Mouse (Mus musculus) midbrain, embryonic 11.5 days (tissue): ENCODE data around the gene Grxcr1. TPM values are rescaled to one million over a fixed set of nuclear protein-coding genes. Genes with fewer than 3 reads are reported as not detected.

Experiments
- ATAC-seq: fragments of 200-750 bp; cut with Nextera tagmentation; 2 replicates; pipeline ENCODE4 v1.8.0; 2017; ENCODE audit warnings: moderate TSS enrichment, moderate library complexity; ENCODE audit not compliant: low FRiP score
- DNase-seq: peaks from one replicate; pipeline ENCODE4 v3.0.0; 2015; ENCODE audit warnings: low spot score; ENCODE audit errors: missing footprints
- H3K27ac ChIP-seq: fragments of 300-500 bp; sonication (generic); 2 replicates; pipeline ENCODE4 v1.5.1; 2014; ENCODE audit warnings: low read depth, low read length
- H3K27me3 ChIP-seq: fragments of 300-500 bp; sonication (generic); 2 replicates; pipeline ENCODE4 v1.6.1; 2014; ENCODE audit warnings: mild to moderate bottlenecking, low read length, moderate library complexity, mixed read lengths; ENCODE audit not compliant: control insufficient read depth, insufficient read depth
- H3K36me3 ChIP-seq: fragments of 300-500 bp; sonication (generic); 2 replicates; pipeline ENCODE4 v1.6.1; 2014; ENCODE audit warnings: mild to moderate bottlenecking, low read length, moderate library complexity, mixed read lengths; ENCODE audit not compliant: control insufficient read depth, insufficient read depth
- H3K4me1 ChIP-seq: fragments of 300-500 bp; sonication (generic); 2 replicates; pipeline ENCODE4 v1.6.1; 2014; ENCODE audit warnings: low read length; ENCODE audit not compliant: control insufficient read depth, insufficient read depth
- H3K4me2 ChIP-seq: fragments of 300-500 bp; sonication (generic); 2 replicates; pipeline ENCODE4 v1.6.1; 2014; ENCODE audit warnings: mild to moderate bottlenecking, moderate library complexity
- H3K4me3 ChIP-seq: fragments of 300-500 bp; sonication (generic); 2 replicates; pipeline ENCODE4 v1.5.1; 2014; ENCODE audit warnings: low read depth, low read length
- H3K9ac ChIP-seq: fragments of 300-500 bp; sonication (generic); 2 replicates; pipeline ENCODE4 v1.6.1; 2014; ENCODE audit warnings: low read length
- H3K9me3 ChIP-seq: fragments of 300-500 bp; sonication (generic); 2 replicates; pipeline ENCODE4 v1.6.1; 2016; ENCODE audit warnings: low read length; ENCODE audit not compliant: control insufficient read depth
- WGBS: fragments of 180-500 bp; shearing (Covaris S2); extraction: QIAGEN DNeasy Blood & Tissue Kit; methylation state at CpG from one replicate; pipeline ENCODE4 v1.1.7; 2014; 5-methylcytosine and 5-hydroxymethylcytosine counted together
- polyA plus RNA-seq: library from polyadenylated mRNA; unstranded; fragments of >200 nt; fragmentation: Nextera tagmentation; extraction: Ambion mirVana; gene quantifications from 2 replicates; pipeline ENCODE4 v1.2.1, GENCODE M21; 2014

Gene Grxcr1
- polyA plus RNA-seq, 1 experiment from 2014 or later = not detected

DNA sequence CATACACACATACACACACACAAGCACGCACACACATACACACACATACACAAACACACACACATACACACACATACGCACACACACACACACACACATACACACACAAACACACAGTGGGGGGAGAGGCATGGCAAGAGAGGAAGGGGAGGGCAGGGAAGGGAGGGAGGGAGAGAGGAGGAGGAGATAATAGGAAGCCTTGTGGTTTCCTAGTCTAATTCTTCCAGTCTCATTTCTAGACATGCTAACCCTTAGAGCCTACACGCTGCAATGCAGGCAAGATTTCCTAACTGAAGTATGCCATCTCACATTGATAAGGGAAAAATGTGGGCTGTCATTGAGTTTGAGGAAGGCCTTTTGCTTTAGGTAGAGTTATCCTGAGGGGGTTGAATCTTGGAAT lies 25.9 kb downstream of the Grxcr1 start:
- no peaks in the 10 kb centered on the region for H3K27me3 ChIP-seq
- DNase-seq (no peak), ATAC-seq (no peak)
- no peak overlapping the region for H3K27ac ChIP-seq
- 92% methylated on average over 3 of the region's 3 CpGs for WGBS
- H3K4me1 ChIP-seq = no peaks in the 10 kb centered on the region
- no peak overlapping the region for H3K4me3 ChIP-seq
- H3K9me3 ChIP-seq = no peaks in the 10 kb centered on the region
- no peaks in the 10 kb centered on the region for H3K36me3 ChIP-seq
- H3K9ac ChIP-seq = no peak overlapping the region
- H3K4me2 ChIP-seq = no peak overlapping the region

GRCm38 (mm10) chr5:68068694-68069093 lies 37.1 kb downstream of the Grxcr1 start:
- Histone ChIP-seq H3K27me3 (no peaks in the 10 kb centered on the region), H3K27ac (no peak overlapping the region), H3K4me2 (no peak overlapping the region), H3K36me3 (no peaks in the 10 kb centered on the region), H3K9ac (no peak overlapping the region), H3K9me3 (no peaks in the 10 kb centered on the region), H3K4me1 (no peaks in the 10 kb centered on the region), H3K4me3 (no peak overlapping the region)
- WGBS = 70% methylated on average over 4 of the region's 4 CpGs
- DNase-seq (no peak), ATAC-seq (no peak)

DNA sequence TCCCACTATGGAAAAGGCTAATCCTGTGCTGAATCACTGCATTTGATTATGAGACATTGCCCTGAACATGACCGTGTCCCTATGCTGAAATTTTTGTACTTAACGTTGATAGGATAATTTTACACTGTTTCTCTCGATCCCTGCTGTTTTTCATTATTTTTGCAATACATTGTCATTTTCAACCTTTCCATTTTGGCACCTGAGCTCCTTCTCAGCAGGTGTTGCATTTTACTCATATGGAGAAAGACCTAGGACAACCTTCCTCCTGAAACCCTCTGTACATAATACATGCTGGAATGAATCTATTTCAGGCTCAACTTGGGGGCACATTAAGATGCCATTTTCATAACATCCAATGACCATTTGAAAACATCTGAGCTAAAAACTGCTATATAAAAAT lies 38.7 kb downstream of the Grxcr1 start:
- H3K27me3 ChIP-seq = no peaks in the 10 kb centered on the region
- H3K9me3 ChIP-seq = no peaks in the 10 kb centered on the region
- ATAC-seq = no peak
- 87% methylated on average over 3 of the region's 3 CpGs for WGBS
- H3K4me2 ChIP-seq = no peak overlapping the region
- no peak overlapping the region for H3K27ac ChIP-seq
- H3K36me3 ChIP-seq = no peaks in the 10 kb centered on the region
- no peak for DNase-seq
- no peak overlapping the region for H3K9ac ChIP-seq
- no peaks in the 10 kb centered on the region for H3K4me1 ChIP-seq
- H3K4me3 ChIP-seq = no peak overlapping the region

DNA sequence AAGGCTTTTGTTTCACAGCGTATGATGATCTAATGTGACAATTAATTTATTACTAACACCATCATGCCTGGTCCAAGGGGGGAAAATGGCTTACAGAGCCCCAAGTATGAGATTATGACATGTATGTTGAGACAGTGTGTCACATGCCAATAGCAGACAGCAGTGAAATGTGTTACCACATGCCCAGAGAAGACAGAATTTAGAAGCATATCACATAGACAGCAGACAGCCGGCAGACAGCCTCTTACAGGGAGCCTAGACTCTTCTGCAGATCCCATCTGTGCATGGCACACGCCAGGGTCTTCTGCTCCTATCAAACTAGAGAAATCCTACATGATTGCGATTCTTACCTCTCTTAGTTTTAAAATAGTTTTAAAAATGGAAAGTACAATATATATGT lies 40.2 kb downstream of the Grxcr1 start:
- Histone ChIP-seq H3K4me3 (no peak overlapping the region), H3K27ac (no peak overlapping the region), H3K27me3 (no peaks in the 10 kb centered on the region), H3K4me2 (no peak overlapping the region), H3K4me1 (no peaks in the 10 kb centered on the region), H3K9ac (no peak overlapping the region), H3K36me3 (no peaks in the 10 kb centered on the region), H3K9me3 (no peaks in the 10 kb centered on the region)
- WGBS = 97% methylated on average over 4 of the region's 4 CpGs
- ATAC-seq (no peak), DNase-seq (no peak)

- Histone ChIP-seq H3K9me3 (no peaks in the 10 kb centered on the region), H3K4me3 (no peak overlapping the region), H3K4me1 (no peaks in the 10 kb centered on the region), H3K36me3 (no peaks in the 10 kb centered on the region), H3K4me2 (no peak overlapping the region), H3K27me3 (no peaks in the 10 kb centered on the region), H3K27ac (no peak overlapping the region), H3K9ac (no peak overlapping the region)
- DNase-seq (no peak), ATAC-seq (no peak)
- WGBS = 82% methylated on average over 7 of the region's 7 CpGs
Observed at GRCm38 (mm10) chr5:68086535-68087098, 55.0 kb downstream of the Grxcr1 start.

DNA sequence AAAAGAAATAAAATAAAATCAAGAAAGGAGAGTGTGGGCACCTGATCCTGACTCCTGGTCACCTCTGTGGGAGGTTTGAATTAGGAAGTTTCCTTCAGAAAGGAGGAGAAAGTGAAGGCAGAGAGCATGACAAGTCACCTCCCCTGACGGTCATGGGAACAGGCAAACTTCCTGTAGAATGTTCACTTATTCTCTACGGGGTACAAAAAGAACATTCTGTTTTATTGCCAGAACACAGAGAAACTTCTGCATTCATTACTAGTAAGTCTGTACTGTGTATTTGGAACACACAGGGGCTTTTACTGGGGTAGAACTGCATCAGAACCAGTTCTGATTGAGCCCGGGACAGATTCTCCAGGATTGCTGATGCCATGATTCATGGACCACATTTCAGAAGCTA lies 55.5 kb downstream of the Grxcr1 start:
- H3K4me3 ChIP-seq = no peak overlapping the region
- no peak for DNase-seq
- no peaks in the 10 kb centered on the region for H3K36me3 ChIP-seq
- no peak overlapping the region for H3K9ac ChIP-seq
- H3K4me2 ChIP-seq = no peak overlapping the region
- no peaks in the 10 kb centered on the region for H3K4me1 ChIP-seq
- no peak for ATAC-seq
- H3K9me3 ChIP-seq = no peaks in the 10 kb centered on the region
- 78% methylated on average over 3 of the region's 3 CpGs for WGBS
- no peaks in the 10 kb centered on the region for H3K27me3 ChIP-seq
- H3K27ac ChIP-seq = no peak overlapping the region

DNA sequence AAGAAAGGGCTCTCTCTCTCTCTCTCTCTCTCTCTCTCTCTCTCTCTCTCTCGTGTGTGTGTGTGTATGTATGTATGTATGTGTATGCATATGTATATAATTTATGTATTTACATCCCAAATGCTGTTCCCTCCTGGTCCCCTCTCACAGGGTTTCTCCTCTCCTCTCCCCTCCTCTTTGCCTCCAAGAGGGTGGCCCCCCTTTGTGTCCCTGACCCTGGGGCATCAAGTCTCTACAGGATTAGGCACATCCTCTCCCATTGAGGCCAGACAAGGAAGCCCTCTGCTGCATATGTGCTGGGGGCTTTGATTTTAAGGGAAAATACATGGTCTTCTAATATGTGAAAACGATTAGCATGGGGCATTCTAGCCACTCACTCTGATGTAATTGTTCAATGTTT lies 61.5 kb downstream of the Grxcr1 start:
- no peaks in the 10 kb centered on the region for H3K9me3 ChIP-seq
- H3K9ac ChIP-seq = no peak overlapping the region
- no peak overlapping the region for H3K4me2 ChIP-seq
- WGBS = 67% methylated on average over 2 of the region's 2 CpGs
- no peak overlapping the region for H3K4me3 ChIP-seq
- H3K36me3 ChIP-seq = no peaks in the 10 kb centered on the region
- DNase-seq = no peak
- ATAC-seq = 0 out of 2 replicates have a peak, but pooled peaks have one; percentile 60
- H3K27me3 ChIP-seq = no peaks in the 10 kb centered on the region
- H3K4me1 ChIP-seq = no peaks in the 10 kb centered on the region; the same call in 1 of the 2 replicates
- H3K27ac ChIP-seq = no peak overlapping the region; the same call in 1 of the 2 replicates

DNA sequence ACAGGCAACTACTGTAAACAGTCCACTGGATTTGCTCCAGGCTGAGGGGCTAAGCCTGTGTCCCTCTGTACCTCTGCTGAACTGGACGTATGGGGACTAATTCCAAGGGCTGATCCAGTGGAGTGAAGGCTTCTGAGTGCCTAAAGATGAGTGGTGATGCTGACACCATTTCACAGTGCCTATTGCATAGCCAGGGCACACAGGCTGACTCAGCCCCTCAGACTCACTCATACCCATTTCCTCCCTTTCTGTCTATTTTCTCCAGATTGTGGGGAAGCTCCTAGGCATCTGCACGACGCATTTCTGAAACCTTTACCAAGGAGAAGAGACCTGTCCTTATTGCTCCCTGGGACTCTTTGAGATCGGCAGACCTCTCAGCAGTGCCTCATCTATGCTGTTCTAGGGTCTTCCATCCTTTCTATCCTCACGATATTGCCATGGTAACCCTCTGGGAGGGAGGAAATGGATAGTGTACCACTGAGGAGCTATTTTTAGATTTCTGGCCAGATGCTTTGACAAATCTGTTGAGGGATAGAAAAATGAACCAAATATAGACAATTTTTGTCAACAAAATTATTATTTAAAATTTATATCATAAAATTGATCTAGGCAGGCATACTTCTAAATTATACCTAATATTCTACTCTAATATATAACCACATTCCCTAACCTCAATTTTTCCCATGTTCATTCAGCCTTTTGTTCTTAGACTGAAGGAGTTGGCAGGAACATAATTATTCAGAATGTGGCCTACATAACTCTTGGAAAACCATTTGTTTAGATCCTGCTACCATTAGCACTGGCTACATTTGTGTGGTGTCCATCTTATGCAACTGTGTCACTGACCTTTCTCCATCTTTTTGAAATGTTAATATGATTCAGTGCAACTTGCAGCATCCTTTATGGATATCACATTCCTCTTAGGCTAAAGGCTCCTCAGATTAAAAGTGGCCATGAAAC lies 66.3 kb downstream of the Grxcr1 start:
- DNase-seq (peak; percentile 71), ATAC-seq (no peak)
- 78% methylated on average over 5 of the region's 5 CpGs for WGBS
- Histone ChIP-seq H3K9ac (no peak overlapping the region), H3K27ac (no peak overlapping the region), H3K4me1 (no peaks in the 10 kb centered on the region; the same call in 1 of the 2 replicates), H3K4me3 (no peak overlapping the region), H3K9me3 (no peaks in the 10 kb centered on the region), H3K36me3 (no peaks in the 10 kb centered on the region), H3K4me2 (no peak overlapping the region), H3K27me3 (no peaks in the 10 kb centered on the region)

DNA sequence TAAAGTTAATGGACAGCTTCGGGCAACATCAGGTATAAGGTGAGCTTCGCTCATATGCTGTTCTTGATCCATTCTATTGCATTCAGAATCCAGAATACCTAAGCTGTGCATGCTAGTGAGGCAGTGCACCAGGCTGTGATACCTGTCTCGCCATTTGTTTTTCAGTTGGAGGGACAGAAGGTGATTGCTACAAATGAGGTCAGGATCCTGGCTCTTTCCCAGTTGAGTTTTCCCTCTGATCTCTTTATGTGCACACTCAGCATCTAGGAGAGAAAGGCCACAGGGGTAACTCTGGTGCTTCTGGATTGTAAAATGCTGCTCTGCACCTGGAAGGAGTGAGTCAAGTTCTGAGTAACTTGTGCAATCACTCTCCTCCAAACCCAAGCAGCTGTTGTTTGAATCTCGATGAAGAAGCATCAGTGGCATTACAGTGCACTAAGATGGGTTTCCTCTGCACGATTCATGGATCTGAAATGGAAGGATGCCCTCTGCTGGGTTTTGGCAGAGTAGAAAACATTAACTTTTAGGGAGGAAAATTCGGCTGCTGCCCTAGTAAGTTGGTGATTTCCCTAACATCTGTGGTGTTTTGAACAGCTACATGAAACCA lies 80.9 kb downstream of the Grxcr1 start:
- H3K36me3 ChIP-seq = no peaks in the 10 kb centered on the region
- no peak overlapping the region for H3K9ac ChIP-seq
- ATAC-seq = no peak
- H3K4me1 ChIP-seq = no peaks in the 10 kb centered on the region
- H3K27ac ChIP-seq = no peak overlapping the region
- 65% methylated on average over 6 of the region's 6 CpGs for WGBS
- no peak overlapping the region for H3K4me2 ChIP-seq
- H3K9me3 ChIP-seq = no peaks in the 10 kb centered on the region
- H3K4me3 ChIP-seq = no peak overlapping the region
- no peaks in the 10 kb centered on the region for H3K27me3 ChIP-seq
- no peak for DNase-seq
